Mouse (Mus musculus) kidney, postnatal 0 days (tissue): ENCODE results near the gene Gm10271. TPM values are rescaled to one million over a fixed set of nuclear protein-coding genes. Genes with fewer than 3 reads are reported as not detected.

ENCODE experiments used
- ATAC-seq: fragments of 200-750 bp; cut with Nextera tagmentation; replicated peaks from 2 replicates; pipeline ENCODE4 v1.8.0; 2017; ENCODE audit warnings: low read depth, moderate number of reproducible peaks, moderate TSS enrichment, moderate library complexity; ENCODE audit not compliant: low FRiP score
- DNase-seq: peaks from one replicate; pipeline ENCODE4 v3.0.0-alpha.2; 2016; ENCODE audit warnings: low spot score
- H3K27ac ChIP-seq: fragments of 300-500 bp; sonication (generic); 2 replicates; pipeline ENCODE4 v1.5.1; 2014; ENCODE audit warnings: mild to moderate bottlenecking
- H3K27me3 ChIP-seq: fragments of 300-500 bp; sonication (generic); 2 replicates; pipeline ENCODE4 v1.6.1; 2014; ENCODE audit warnings: low read length, mixed read lengths; ENCODE audit not compliant: insufficient read depth
- H3K36me3 ChIP-seq: fragments of 300-500 bp; sonication (generic); 2 replicates; pipeline ENCODE4 v1.6.1; 2014; ENCODE audit warnings: low read length, mixed read lengths; ENCODE audit not compliant: insufficient read depth
- H3K4me1 ChIP-seq: fragments of 300-500 bp; sonication (generic); replicated peaks from 2 replicates; pipeline ENCODE4 v1.6.1; 2014; ENCODE audit warnings: antibody characterized with exemption, low read length, mixed read lengths; ENCODE audit not compliant: insufficient read depth
- H3K4me2 ChIP-seq: fragments of 300-500 bp; sonication (generic); 2 replicates; pipeline ENCODE4 v1.6.1; 2014; ENCODE audit warnings: mild to moderate bottlenecking, low read length, moderate library complexity, mixed read lengths
- H3K4me3 ChIP-seq: fragments of 300-500 bp; sonication (generic); replicated peaks from 2 replicates; pipeline ENCODE4 v1.5.1; 2014; ENCODE audit warnings: low read depth, low read length
- H3K9ac ChIP-seq: fragments of 300-500 bp; sonication (generic); 2 replicates; pipeline ENCODE4 v1.6.1; 2014; ENCODE audit warnings: low read depth, low read length
- H3K9me3 ChIP-seq: fragments of 300-500 bp; sonication (generic); replicated peaks from 2 replicates; pipeline ENCODE4 v1.6.1; 2016; ENCODE audit warnings: low read length, inconsistent platforms, mixed read lengths
- CTCF ChIP-seq: IDR thresholded peaks from 2 replicates; pipeline ENCODE4 v1.5.1; 2016; ENCODE audit warnings: antibody characterized with exemption, low read depth, mild to moderate bottlenecking, moderate library complexity
- WGBS: fragments of 180-500 bp; shearing (Covaris S2); extraction: QIAGEN DNeasy Blood & Tissue Kit; methylation state at CpG from one replicate; pipeline ENCODE4 v1.1.7; 2014; 5-methylcytosine and 5-hydroxymethylcytosine counted together
- polyA plus RNA-seq: library from polyadenylated mRNA; unstranded; fragments of >200 nt; fragmentation: Nextera tagmentation; extraction: Ambion mirVana; gene quantifications from 2 replicates; pipeline ENCODE4 v1.2.1, GENCODE M21; 2015

The Gm10271 gene
- polyA plus RNA-seq, 1 experiment from 2014 or later: not detected

GRCm38 (mm10) chr10:116922161-116922560 lies 50.2 kb downstream of the Gm10271 start:
- TF ChIP-seq CTCF: no peak
- Histone ChIP-seq H3K36me3 (peaks cover 40% of the 10 kb centered on the region), H3K9me3 (no peaks in the 10 kb centered on the region), H3K4me3 (no peak overlapping the region), H3K27ac (no peak overlapping the region), H3K9ac (no peak overlapping the region), H3K4me1 (no peaks in the 10 kb centered on the region), H3K27me3 (no peaks in the 10 kb centered on the region), H3K4me2 (no peak overlapping the region)
- 61% methylated on average over 15 of the region's 15 CpGs for WGBS
- DNase-seq (no peak), ATAC-seq (no peak)

GRCm38 (mm10) chr10:116921416-116921815 lies 51.0 kb downstream of the Gm10271 start:
- DNase-seq (no peak), ATAC-seq (no peak)
- TF ChIP-seq CTCF: no peak
- Histone ChIP-seq H3K9ac (no peak overlapping the region), H3K4me3 (no peak overlapping the region), H3K4me1 (no peaks in the 10 kb centered on the region), H3K36me3 (peaks cover 34% of the 10 kb centered on the region), H3K27ac (no peak overlapping the region), H3K9me3 (no peaks in the 10 kb centered on the region), H3K4me2 (no peak overlapping the region), H3K27me3 (no peaks in the 10 kb centered on the region)
- 80% methylated on average over 15 of the region's 15 CpGs for WGBS

GRCm38 (mm10) chr10:116920641-116921040 lies 51.8 kb downstream of the Gm10271 start:
- no peak for ATAC-seq
- Histone ChIP-seq H3K4me3 (no peak overlapping the region), H3K4me1 (no peaks in the 10 kb centered on the region), H3K27me3 (no peaks in the 10 kb centered on the region), H3K36me3 (peaks cover 32% of the 10 kb centered on the region), H3K27ac (no peak overlapping the region), H3K9ac (no peak overlapping the region), H3K9me3 (no peaks in the 10 kb centered on the region), H3K4me2 (no peak overlapping the region)
- no peak for DNase-seq
- no peak for TF ChIP-seq CTCF
- WGBS: 90% methylated on average over 8 of the region's 8 CpGs

GRCm38 (mm10) chr10:116919368-116920317 lies 52.8 kb downstream of the Gm10271 start:
- Histone ChIP-seq H3K4me3 (no peak overlapping the region), H3K9me3 (no peaks in the 10 kb centered on the region), H3K4me2 (no peak overlapping the region), H3K27me3 (no peaks in the 10 kb centered on the region), H3K27ac (no peak overlapping the region), H3K4me1 (no peaks in the 10 kb centered on the region), H3K9ac (no peak overlapping the region), H3K36me3 (peaks cover 27% of the 10 kb centered on the region)
- 84% methylated on average over 25 of the region's 25 CpGs for WGBS
- TF ChIP-seq CTCF: no peak
- ATAC-seq (no peak), DNase-seq (no peak)

GRCm38 (mm10) chr10:116916581-116916980 lies 55.8 kb downstream of the Gm10271 start:
- WGBS: 64% methylated on average over 8 of the region's 8 CpGs
- DNase-seq (no peak), ATAC-seq (no peak)
- H3K4me3 ChIP-seq: no peak overlapping the region
- H3K27me3 ChIP-seq: no peaks in the 10 kb centered on the region
- H3K4me1 ChIP-seq: no peaks in the 10 kb centered on the region
- H3K9ac ChIP-seq: no peak overlapping the region
- no peaks in the 10 kb centered on the region for H3K9me3 ChIP-seq
- H3K27ac ChIP-seq: no peak overlapping the region
- no peak overlapping the region for H3K4me2 ChIP-seq
- peaks cover 26% of the 10 kb centered on the region for H3K36me3 ChIP-seq
- no peak for TF ChIP-seq CTCF

GRCm38 (mm10) chr10:116915286-116915685 lies 57.1 kb downstream of the Gm10271 start:
- no peak for TF ChIP-seq CTCF
- Histone ChIP-seq H3K4me3 (no peak overlapping the region), H3K4me1 (no peaks in the 10 kb centered on the region), H3K9ac (no peak overlapping the region), H3K9me3 (no peaks in the 10 kb centered on the region), H3K36me3 (peaks cover 30% of the 10 kb centered on the region), H3K4me2 (no peak overlapping the region), H3K27me3 (no peaks in the 10 kb centered on the region), H3K27ac (no peak overlapping the region)
- no peak for DNase-seq
- WGBS: 90% methylated on average over 8 of the region's 8 CpGs
- ATAC-seq: no peak
